Mouse (Mus musculus) cortical plate, adult 2 months (tissue): ENCODE data around the gene Rnf224. TPM values are rescaled to one million over a fixed set of nuclear protein-coding genes. Genes with fewer than 3 reads are reported as not detected.
A peak's percentile ranks its signal among the peaks of the same experiment; 100 is the strongest.
"Not testable (repeated sequence)": the region's sequence is repeated elsewhere in the genome, so short reads cannot be mapped to it uniquely, and the experiment has no call there.

ENCODE experiments used
- H3K27ac ChIP-seq: fragments of 200-500 bp; 2 replicates; pipeline ENCODE4 v1.5.1; 2012; ENCODE audit warnings: low read length, control low read depth, inconsistent platforms; ENCODE audit not compliant: insufficient read depth
- H3K4me1 ChIP-seq: fragments of 200-500 bp; 2 replicates; pipeline ENCODE4 v1.6.1; 2011; ENCODE audit warnings: low read length; ENCODE audit not compliant: control insufficient read depth, insufficient read depth
- H3K4me3 ChIP-seq: fragments of 200-500 bp; 2 replicates; pipeline ENCODE4 v1.5.1; 2011; ENCODE audit warnings: mild to moderate bottlenecking, low read length, control low read depth; ENCODE audit not compliant: insufficient read depth
- CTCF ChIP-seq: fragments of 200-500 bp; IDR thresholded peaks from 2 replicates; pipeline ENCODE4 v1.5.1; 2011; ENCODE audit warnings: mild to moderate bottlenecking, control low read depth, low read length; ENCODE audit not compliant: insufficient read depth; ENCODE audit errors: extremely low read depth
- POLR2A ChIP-seq: fragments of 200-500 bp; IDR thresholded peaks from 2 replicates; pipeline ENCODE4 v1.6.1; 2011; ENCODE audit warnings: mild to moderate bottlenecking, low read length, control low read depth; ENCODE audit not compliant: insufficient read depth; ENCODE audit errors: extremely low read depth
- polyA plus RNA-seq: library from polyadenylated mRNA; depleted of rRNA; stranded (reverse); fragments of >200 nt; gene quantifications from 2 replicates; pipeline ENCODE4 v1.2.3, GENCODE M21; 2012

Rnf224 gene
- polyA plus RNA-seq, 1 experiment = not detected

- peaks cover 7% of the 10 kb centered on the region for H3K4me1 ChIP-seq
- peak overlapping the region; percentile 27 for H3K4me3 ChIP-seq
- no peak for TF ChIP-seq CTCF
- TF ChIP-seq POLR2A = no peak
- H3K27ac ChIP-seq = peak overlapping the region; percentile 89
These were observed 30.1 kb upstream of the Rnf224 start for GRCm38 (mm10) chr2:25266720-25267119.

DNA sequence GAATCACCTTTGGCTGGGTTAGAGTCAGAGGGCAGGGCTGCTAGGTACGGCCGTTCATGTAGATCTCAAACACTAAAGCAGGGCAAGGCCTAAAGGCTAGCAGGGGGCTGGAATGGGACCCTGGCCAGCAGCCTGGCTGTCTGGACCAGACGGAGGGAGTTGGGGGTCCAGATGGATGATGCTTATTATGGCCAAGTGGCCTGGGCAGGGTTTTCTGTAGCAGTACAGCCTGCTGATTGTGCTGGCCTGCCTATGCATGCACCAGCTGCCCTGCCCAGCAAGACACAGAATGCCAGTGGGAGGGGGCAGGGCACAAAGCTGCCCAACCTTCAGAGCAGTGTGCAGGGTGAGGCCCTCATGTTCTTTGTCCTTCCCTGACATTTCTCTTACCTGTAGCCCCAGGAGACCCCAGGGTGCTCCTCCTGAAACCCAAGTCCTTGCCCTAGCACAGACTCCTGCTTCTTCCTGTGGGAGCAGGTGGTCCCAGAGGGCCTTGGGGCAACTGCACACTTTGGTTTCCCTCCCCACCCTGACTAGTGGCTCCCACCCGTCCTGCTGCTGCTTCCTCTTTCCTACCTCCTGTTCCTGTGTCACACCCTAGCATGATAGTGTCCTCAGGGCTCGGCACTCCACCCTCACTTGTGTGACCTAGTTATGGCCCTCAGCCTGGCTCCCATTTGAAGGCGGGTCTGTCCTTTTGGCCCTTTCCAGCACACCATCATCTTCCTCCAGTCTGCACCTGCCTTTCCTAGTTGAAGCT, 29.5 kb upstream of the Rnf224 start:
- peak overlapping the region; percentile 27 for H3K4me3 ChIP-seq
- TF ChIP-seq CTCF = no peak
- TF ChIP-seq POLR2A = peak; percentile 21; the same call in 1 of the 2 replicates
- peak overlapping the region; percentile 88 for H3K27ac ChIP-seq
- peaks cover 7% of the 10 kb centered on the region for H3K4me1 ChIP-seq

- Histone ChIP-seq H3K27ac (peak overlapping the region; percentile 88; the same call in 1 of the 2 replicates), H3K4me3 (peak overlapping the region; percentile 27), H3K4me1 (peaks cover 7% of the 10 kb centered on the region)
- TF ChIP-seq CTCF (no peak), POLR2A (no peak)
These were observed 28.3 kb upstream of the Rnf224 start for GRCm38 (mm10) chr2:25264851-25265250.

DNA sequence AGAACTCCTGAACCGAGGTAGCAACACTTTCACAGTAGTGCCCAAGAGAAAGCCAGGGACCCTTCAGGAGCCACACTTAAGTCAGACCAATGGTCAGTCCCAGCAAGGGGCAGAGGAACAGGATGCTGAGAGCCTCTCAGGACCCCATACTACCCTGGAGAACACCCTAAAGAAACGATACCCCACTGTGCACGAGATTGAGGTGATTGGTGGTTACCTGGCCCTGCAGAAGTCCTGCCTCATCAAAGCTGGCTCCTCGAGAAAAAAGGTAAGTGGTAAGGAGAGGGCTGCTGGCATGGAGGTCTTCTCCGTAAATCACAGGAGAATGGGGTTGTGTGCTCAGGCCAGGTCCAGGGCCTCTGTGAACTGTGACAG, 27.7 kb upstream of the Rnf224 start:
- Histone ChIP-seq H3K4me3 (peak overlapping the region; percentile 27), H3K27ac (peak overlapping the region; percentile 88), H3K4me1 (peaks cover 7% of the 10 kb centered on the region)
- TF ChIP-seq POLR2A = no peak
- no peak for TF ChIP-seq CTCF

- Histone ChIP-seq H3K4me1 (peaks cover 7% of the 10 kb centered on the region), H3K27ac (peak overlapping the region; percentile 88), H3K4me3 (peak overlapping the region; percentile 27)
- no peak for TF ChIP-seq POLR2A
These were observed 27.2 kb upstream of the Rnf224 start for GRCm38 (mm10) chr2:25263623-25264285.

- TF ChIP-seq CTCF (no peak), POLR2A (no peak)
- H3K4me3 ChIP-seq = peak overlapping the region; percentile 27
- peak overlapping the region; percentile 44 for H3K27ac ChIP-seq
- H3K4me1 ChIP-seq = peaks cover 7% of the 10 kb centered on the region
These were observed 26.4 kb upstream of the Rnf224 start for GRCm38 (mm10) chr2:25262795-25263622.

GRCm38 (mm10) chr2:25262291-25262767, 25.7 kb upstream of the Rnf224 start, which contains the start of gene Tprn:
Gene Tprn, plus strand, starts transcription at chr2:25262618.
- peaks cover 7% of the 10 kb centered on the region for H3K4me1 ChIP-seq
- TF ChIP-seq POLR2A = peak; percentile 77; the same call in 1 of the 2 replicates
- TF ChIP-seq CTCF = no peak

DNA sequence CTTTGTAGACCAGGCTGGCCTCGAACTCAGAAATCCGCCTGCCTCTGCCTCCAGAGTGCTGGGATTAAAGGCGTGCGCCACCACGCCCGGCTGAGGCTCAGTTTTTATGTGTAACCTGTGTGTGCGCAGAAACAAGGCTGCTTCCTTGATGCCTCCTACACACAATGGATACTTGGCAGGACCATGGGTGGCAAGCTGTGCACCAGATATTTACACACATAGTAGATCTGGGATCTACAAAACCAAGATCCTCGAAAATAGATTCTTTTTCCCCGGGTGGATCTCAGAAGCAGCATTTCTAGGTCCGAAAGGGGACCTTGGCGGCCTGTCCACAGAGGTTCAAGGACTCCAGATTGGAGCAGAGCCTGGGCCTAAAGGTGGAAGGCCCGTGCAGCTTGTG, 25.3 kb upstream of the Rnf224 start:
- Histone ChIP-seq H3K4me3 (peak overlapping the region; percentile 27), H3K4me1 (peaks cover 7% of the 10 kb centered on the region), H3K27ac (peak overlapping the region; percentile 26; the same call in 1 of the 2 replicates)
- TF ChIP-seq POLR2A (no peak), CTCF (no peak)

More at GRCm38 (mm10) chr2:25262291-25262767, 25.7 kb upstream of the Rnf224 start, which contains the start of gene Tprn:
- peak within 1 kb of the TSS; percentile 27 for H3K4me3 ChIP-seq
- peak within 1 kb of the TSS; percentile 44 for H3K27ac ChIP-seq

DNA sequence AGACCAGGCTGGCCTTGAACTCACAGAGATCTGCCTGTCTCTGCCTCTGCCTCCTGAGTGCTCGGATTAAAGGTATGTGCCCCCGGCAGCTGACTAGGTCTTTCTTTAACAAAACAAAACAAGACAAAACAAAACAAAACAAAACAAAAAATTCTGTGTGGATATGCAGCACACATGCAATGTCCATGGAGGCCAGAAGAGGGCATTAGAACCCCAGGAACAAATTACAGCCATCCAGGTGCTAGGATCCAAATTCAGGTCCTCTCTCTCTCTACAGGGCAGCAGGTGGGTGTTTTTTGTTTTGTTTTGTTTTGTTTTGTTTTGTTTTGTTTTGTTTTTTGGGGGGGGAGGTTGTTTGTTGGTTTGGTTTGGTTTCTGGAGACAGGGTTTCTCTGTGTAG, 22.3 kb upstream of the Rnf224 start:
- no peak overlapping the region for H3K27ac ChIP-seq
- H3K4me3 ChIP-seq = no peak overlapping the region
- H3K4me1 ChIP-seq = peaks cover 6% of the 10 kb centered on the region; the same call in 1 of the 2 replicates
- TF ChIP-seq CTCF = peak; percentile 27; the same call in 1 of the 2 replicates
- no peak for TF ChIP-seq POLR2A

GRCm38 (mm10) chr2:25257250-25257649, 20.7 kb upstream of the Rnf224 start:
- not testable (repeated sequence) for H3K4me1 ChIP-seq, H3K27ac ChIP-seq, H3K4me3 ChIP-seq
